Mouse (Mus musculus): ENCODE results near the gene Retn.
A peak's percentile ranks its signal among the peaks of the same experiment; 100 is the strongest.

Retn gene

DNA sequence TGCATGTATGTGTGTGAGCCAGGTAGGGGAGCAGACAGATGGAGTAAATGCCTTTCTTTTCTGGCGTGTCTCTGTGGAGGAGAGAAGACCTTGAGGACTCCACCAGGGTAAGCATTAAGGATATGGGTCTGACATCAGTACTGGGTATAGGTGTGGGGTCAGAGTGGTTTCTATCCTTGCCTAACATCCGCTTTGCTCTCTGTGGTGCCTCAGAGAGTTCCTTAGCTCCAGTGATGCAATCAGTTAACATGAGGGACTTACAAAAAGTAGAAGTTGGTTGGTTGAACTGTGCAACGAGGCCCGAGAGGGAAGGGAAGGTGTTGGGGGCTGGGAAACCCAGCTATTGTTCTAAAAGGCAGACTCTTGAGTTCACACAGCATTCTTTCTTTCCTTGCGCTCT is 8.8 kb downstream of the Retn start:
- DNase-seq, result no peak

GRCm38 (mm10) chr8:3665507-3665906 is 9.9 kb downstream of the Retn start, which contains the start of gene Mcemp1:
Gene Mcemp1, plus strand, starts transcription at chr8:3665754.
- DNase-seq, result no peak

GRCm38 (mm10) chr8:3670388-3670787 is 14.8 kb downstream of the Retn start:
- no peak for DNase-seq

GRCm38 (mm10) chr8:3671980-3672491 is 16.5 kb downstream of the Retn start, which contains the start of gene Fcor:
Gene Fcor, minus strand, starts transcription at chr8:3672362.
- DNase-seq, result peak; percentile 78

DNA sequence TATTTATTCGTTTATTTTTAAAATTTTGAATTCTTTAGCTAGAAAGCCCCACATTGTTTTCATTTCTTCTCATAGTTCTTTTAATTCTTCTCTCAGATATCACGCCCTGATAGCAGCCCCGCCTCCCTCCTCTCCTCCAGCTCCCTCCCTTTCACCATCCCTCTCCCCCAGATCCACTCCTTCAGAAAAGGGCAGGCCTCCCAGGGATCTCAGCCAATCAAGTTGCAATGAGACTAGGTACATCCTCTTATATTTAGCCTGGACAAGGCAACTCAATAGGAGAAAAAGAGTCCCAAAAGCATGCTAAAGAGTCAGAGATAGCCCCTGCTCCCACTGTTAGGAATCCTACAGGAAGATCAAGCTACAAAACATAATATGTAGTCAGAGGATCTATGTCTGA is 19.1 kb downstream of the Retn start:
- DNase-seq, result no peak

DNA sequence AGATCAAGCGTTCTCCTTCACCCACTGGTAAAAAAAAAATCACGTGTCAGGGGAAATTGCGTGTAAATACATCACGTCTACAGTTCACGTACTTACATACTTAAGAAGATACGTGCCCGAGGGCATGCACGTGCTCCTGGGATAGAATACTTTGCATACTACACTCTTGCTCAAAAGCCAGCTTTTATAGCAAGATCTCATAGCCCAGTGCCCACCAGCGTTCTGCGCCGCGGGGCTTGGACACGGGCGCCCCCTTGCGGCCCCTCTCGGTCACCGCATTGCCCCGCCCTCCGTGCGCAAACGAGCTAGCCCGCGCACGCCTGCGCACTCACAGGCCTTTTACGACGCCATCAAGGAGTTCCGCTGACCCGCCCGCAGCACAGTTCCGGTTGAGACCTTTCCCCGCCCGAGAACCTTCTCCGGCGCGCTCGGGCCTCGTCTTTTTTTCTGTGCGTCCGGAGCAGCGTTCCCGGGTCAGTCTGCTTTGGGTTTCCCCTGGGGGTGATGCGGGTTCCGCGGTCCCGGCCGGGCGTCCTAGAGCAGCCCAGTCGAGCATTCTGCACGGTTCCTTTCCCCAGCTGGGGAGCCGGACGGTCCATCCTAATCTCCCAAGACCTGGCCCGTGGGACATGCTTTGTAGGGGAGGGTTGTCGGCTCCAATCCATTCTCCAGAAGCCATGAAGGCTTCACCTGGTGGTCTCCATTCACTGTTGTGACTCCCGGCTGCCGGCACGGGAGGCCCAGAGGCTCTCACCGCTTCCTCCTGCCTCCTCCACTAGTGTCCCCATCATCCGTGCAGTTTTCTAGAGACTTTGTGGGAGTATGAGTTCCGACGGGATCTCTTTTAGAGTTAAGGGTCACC is 20.8 kb downstream of the Retn start, which contains the start of gene Trappc5:
Trappc5 (plus strand) TSS at position 169 of the 862 bp plus-strand sequence.
- peak; percentile 92 for DNase-seq

DNA sequence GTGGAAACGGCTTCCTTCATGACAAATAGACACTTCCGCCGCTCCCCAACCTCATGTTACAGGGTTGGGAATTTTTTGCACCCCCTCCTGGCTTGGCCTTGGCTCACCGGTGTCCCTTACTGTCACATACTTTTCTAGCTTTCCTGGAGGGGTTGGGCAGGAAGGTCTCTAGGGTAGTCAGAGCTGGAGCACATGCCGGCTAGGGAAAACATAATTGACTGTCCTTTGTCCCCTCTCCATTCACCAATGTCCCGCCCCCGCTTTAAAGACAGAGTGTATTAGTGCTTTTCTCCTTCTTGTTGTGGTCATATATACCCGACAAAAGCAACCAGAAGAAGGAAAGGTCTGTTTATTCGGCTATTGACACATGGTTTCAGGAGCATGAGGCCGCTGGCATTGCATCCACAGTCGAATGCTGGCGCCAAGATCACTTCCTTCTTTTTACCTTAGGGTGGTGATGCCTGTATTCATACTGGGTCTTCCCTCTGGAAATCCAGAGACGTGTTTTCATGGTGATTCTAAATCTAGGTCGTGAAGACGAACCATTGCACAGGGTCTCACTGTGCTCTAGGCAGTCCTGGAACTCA is 21.5 kb downstream of the Retn start:
- no peak for DNase-seq

GRCm38 (mm10) chr8:3678831-3679230 is 23.3 kb downstream of the Retn start:
- no peak for DNase-seq

DNA sequence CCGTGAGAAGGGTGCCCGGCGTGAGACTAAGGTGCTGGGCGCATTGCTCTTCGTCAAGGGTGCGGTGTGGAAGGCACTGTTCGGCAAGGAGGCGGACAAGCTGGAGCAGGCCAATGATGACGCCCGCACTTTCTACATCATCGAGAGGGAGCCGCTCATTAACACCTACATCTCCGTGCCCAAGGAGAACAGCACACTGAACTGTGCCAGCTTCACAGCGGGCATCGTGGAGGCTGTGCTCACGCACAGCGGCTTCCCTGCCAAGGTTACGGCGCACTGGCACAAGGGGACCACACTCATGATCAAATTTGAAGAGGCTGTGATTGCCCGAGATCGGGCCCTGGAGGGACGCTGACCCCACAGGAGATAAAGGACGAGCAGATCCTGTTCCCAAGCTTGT is 23.7 kb downstream of the Retn start:
- DNase-seq, result no peak

DNA sequence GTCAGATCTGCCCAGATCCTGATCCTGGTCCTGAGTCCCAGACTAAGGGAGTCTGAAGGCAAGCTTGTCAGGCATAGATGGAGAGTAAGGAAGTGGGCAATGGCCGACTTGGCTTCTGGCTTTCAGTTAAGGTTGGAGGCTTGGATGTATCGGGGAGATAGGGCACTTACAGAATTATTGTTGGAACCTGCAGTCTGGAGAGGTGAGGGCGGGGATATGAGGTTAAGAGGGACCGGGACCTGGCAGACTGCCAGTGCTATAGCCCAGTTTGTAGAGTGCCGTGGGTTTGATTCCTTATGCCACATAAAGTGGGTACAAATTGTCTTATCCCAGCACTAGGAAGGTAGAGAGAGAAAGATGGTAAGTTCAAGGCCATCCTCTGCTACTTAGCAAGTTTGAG is 24.1 kb downstream of the Retn start:
- no peak for DNase-seq

DNA sequence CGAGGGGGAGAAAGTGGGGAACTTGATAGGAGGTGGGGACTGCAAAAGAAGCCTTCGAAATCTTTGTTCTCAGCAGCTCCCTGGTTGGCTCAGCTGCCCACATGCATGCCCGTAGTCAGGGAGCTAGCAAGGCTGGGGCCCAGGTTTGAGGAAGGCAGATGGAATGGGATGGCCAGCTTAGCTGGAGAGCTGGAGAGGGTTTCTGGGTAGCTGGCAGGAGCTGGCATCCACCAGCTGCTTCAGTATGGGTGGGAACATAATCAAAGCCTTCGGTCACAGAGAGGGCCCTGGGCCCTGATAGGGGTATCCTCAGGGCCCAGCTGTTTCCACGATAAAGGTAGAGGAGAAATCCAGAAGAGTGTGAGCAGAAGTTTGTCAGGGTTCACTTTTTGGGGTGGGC is 26.9 kb downstream of the Retn start:
- no peak for DNase-seq

DNA sequence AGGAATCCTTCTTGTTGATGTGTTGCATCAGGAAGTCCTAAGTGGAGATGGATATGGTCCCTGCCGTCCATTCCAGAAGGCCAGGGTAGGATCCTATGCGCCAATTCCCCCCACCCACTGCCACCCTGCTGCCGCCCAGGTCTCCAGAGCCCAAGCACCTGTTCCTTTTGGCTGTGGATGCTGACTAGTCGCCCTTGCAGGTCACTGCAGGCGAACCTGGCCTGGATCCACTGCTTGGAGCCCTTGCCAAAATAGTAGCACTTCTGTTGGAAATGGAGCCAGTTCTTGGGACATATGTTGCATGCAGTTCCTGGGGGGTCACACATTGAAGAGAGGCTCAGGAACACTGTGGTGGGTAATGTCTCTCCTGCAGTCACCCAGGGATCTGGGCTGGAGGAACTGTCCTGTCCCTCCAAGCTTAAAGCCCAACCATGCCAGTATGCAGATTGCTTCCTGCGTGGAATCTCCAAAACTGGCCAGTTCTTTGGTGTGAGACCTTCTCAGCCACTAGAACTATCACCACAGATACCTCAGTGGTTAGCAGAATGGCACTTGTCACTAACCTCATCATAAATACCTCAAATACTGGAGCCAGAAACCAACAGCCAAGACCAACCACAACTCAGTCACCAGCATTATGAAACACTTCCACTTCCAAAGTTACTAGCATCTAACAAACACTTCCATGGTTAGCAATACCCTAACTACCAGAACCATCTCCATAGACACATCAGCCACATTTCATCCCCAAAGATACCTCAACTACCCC is 28.0 kb downstream of the Retn start:
- DNase-seq, result no peak

DNA sequence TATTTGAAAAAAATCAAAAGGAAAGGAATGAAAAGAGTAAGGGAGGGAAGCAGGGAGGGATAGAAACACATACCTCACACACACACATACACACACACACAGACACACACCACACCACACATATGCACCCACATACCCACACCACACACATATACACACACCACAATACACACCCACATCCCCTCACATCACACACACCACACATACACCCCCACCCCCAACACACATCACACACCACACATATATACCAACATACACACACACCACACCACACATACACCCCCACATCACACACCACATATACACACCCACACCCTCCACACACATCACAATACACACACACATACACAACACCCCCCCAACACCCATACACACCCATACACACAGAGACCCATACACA is 29.0 kb downstream of the Retn start:
- DNase-seq, result no peak

DNA sequence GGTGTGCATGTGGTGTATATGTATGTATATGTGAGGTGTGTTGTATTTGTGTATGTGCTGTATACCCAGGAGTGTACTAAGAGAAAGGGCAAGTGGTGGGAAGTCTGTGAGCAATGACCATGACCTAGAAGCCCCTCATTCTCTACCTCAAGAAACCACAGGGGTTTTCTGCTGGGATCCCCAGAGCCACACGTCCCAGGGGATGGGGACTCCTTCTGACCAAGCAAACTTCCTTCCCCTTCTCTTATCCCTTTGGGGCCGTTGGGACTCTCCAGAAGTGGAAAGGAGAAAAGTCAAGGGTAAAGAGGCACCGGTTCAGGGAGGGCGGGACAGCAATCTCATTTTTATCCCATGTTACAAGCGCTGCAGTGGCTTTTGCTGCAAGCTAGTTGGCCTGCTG is 29.9 kb downstream of the Retn start:
- no peak for DNase-seq

DNA sequence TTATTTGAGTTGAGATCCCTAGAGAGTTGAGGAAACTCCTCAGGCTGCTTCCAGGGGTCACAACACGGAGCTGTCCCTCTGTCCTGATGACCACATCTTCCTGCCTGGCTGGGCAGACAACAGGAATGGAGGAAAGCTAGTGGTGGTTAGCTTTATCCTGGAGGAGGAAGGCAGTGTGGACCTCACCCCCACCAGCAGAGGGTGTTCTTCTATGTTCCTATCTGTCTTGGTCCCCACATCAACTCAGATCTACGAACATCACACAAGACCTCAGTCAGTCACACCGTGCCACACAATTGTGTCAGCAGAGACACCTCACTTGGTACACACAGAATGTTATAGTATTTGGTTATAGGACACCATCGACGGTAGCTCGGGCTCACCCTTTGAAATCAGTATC is 32.0 kb downstream of the Retn start:
- no peak for DNase-seq

DNA sequence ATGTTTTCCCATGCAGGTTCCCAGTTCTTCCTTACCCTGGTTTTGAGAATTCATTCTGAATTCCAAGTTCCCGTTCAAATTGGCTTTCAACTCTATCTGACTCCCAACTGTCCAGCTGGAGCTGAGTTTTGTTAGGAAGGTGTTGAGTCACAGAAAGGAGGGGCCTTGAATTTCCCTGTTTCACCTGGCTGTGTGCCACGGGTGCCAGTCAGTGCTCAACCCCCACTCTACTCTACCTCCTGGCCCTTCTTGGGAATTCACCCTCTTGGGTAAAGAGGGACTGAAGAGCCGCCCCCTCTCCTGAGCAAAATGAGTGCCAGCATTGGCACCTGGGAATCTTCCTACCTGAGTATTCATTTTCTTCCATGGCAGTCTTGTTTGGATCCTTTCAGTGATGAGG is 35.2 kb downstream of the Retn start:
- DNase-seq, result no peak

DNA sequence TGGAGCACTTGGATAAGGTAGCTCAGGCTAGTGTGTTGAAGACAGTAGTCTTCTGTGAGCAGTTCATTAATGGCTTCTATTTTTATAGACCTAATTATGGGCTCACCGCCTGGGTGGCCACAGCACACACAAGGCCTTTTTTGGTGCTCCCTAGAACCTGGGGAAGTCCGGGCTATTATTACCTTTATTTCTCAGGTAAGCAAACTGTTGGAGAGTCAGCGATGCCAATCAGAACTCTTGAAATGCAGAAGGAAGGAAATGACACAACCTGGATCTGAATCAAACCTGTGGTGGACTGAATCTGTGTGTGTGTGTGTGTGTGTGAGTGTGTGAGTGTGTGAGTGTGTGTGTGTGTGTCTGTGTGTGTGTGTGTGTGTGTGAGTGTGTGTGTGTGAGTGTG is 38.6 kb downstream of the Retn start, which contains the start of gene Fcer2a:
Fcer2a (minus strand) TSS at position 55 of the 400 bp plus-strand sequence.
- no peak for DNase-seq

- DNase-seq, result no peak
Observed at GRCm38 (mm10) chr8:3701491-3701890, 45.9 kb downstream of the Retn start.

GRCm38 (mm10) chr8:3705711-3706110 is 50.1 kb downstream of the Retn start:
- no peak for DNase-seq

DNA sequence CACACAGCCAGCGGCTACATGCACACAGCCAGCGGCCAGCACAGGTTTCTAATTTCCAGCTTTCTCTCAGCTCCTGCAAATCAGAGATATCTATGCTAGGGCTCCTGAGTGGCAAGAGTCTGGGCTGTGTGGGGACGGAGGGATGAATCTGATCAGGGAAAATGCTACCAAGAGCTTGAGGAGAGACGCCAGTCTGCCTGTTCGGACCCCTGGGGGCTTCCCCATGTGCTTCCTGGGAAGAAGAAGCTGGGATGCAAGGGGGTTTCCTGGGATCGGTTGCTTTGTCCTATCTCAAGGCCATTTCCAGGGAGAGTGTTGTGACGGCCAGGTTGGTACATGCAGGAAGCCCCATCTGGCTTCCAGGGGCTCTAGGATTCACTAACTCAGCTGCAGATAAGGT is 52.0 kb downstream of the Retn start:
- no peak for DNase-seq

Measured in kidney, adult 11 months (tissue).